Mouse (Mus musculus) hindbrain, embryonic 14.5 days (tissue): ENCODE measurements at regions not wholly inside any gene's neighbourhood (a gene's known extent, or its start where the extent isn't known, plus 50 kb on each side); places are given as distances from the start of the nearest gene placed in this dataset.

Experiments used
- ATAC-seq: fragments of 200-750 bp; cut with Nextera tagmentation; 2 replicates; pipeline ENCODE4 v1.8.0; 2017; ENCODE audit warnings: moderate number of reproducible peaks, mild to moderate bottlenecking, moderate TSS enrichment, moderate library complexity; ENCODE audit not compliant: low FRiP score
- DNase-seq: peaks from one replicate; pipeline ENCODE4 v3.0.0-alpha.2; 2015; ENCODE audit warnings: low spot score
- H3K27ac ChIP-seq: fragments of 300-500 bp; sonication (generic); 2 replicates; pipeline ENCODE4 v1.5.1; 2014; ENCODE audit warnings: mild to moderate bottlenecking, moderate library complexity
- H3K27me3 ChIP-seq: fragments of 300-500 bp; sonication (generic); 2 replicates; pipeline ENCODE4 v1.6.1; 2014; ENCODE audit warnings: mild to moderate bottlenecking, low read length, mixed read lengths; ENCODE audit not compliant: control insufficient read depth, insufficient read depth
- H3K36me3 ChIP-seq: fragments of 300-500 bp; sonication (generic); replicated peaks from 2 replicates; pipeline ENCODE4 v1.6.1; 2014; ENCODE audit not compliant: control insufficient read depth, insufficient read depth
- H3K4me1 ChIP-seq: fragments of 300-500 bp; sonication (generic); replicated peaks from 2 replicates; pipeline ENCODE4 v1.6.1; 2014; ENCODE audit warnings: antibody characterized with exemption, low read length, mixed read lengths; ENCODE audit not compliant: control insufficient read depth, insufficient read depth
- H3K4me2 ChIP-seq: fragments of 300-500 bp; sonication (generic); replicated peaks from 2 replicates; pipeline ENCODE4 v1.6.1; 2014; ENCODE audit warnings: mild to moderate bottlenecking, moderate library complexity
- H3K4me3 ChIP-seq: fragments of 300-500 bp; sonication (generic); replicated peaks from 2 replicates; pipeline ENCODE4 v1.5.1; 2014; ENCODE audit warnings: mild to moderate bottlenecking, low read length
- H3K9ac ChIP-seq: fragments of 300-500 bp; sonication (generic); 2 replicates; pipeline ENCODE4 v1.6.1; 2014
- H3K9me3 ChIP-seq: fragments of 300-500 bp; sonication (generic); 2 replicates; pipeline ENCODE4 v1.6.1; 2016; ENCODE audit warnings: low read length; ENCODE audit not compliant: control insufficient read depth
- WGBS: fragments of 180-500 bp; shearing (Covaris S2); extraction: QIAGEN DNeasy Blood & Tissue Kit; methylation state at CpG from one replicate; pipeline ENCODE4 v1.1.7; 2014; 5-methylcytosine and 5-hydroxymethylcytosine counted together

GRCm38 (mm10) chr11:48381489-48381888 lies 392.7 kb upstream of the Sgcd start:
- Histone ChIP-seq H3K36me3 (no peaks in the 10 kb centered on the region), H3K4me2 (no peak overlapping the region), H3K9me3 (no peaks in the 10 kb centered on the region), H3K4me3 (no peak overlapping the region), H3K9ac (no peak overlapping the region), H3K27ac (no peak overlapping the region), H3K4me1 (no peaks in the 10 kb centered on the region), H3K27me3 (no peaks in the 10 kb centered on the region)
- WGBS = 79% methylated on average over 4 of the region's 4 CpGs
- ATAC-seq (no peak), DNase-seq (no peak)

DNA sequence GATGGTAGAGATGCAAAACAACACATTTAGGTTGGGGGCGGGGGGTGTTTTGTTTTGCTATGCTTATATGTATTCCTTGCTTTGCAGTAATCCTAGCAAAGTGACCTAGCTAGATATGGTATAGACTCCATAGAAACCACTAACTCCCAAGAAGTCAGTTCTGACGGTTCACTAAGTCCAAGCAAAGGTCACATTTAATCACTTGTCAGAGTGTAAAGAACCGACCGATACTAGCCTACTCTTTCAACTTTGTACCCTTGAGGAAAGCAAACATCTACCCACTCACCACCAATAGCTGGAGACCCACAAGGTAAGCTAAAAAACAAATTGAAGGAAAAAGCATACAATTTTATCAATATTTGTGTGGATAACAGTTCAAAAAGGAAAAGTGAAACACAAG lies 389.3 kb upstream of the Sgcd start:
- Histone ChIP-seq H3K9me3 (no peaks in the 10 kb centered on the region), H3K4me3 (no peak overlapping the region), H3K9ac (no peak overlapping the region), H3K27me3 (no peaks in the 10 kb centered on the region), H3K27ac (no peak overlapping the region), H3K4me1 (no peaks in the 10 kb centered on the region), H3K4me2 (no peak overlapping the region), H3K36me3 (no peaks in the 10 kb centered on the region)
- no peak for ATAC-seq
- WGBS = 50% methylated on average over 4 of the region's 4 CpGs
- DNase-seq = no peak

DNA sequence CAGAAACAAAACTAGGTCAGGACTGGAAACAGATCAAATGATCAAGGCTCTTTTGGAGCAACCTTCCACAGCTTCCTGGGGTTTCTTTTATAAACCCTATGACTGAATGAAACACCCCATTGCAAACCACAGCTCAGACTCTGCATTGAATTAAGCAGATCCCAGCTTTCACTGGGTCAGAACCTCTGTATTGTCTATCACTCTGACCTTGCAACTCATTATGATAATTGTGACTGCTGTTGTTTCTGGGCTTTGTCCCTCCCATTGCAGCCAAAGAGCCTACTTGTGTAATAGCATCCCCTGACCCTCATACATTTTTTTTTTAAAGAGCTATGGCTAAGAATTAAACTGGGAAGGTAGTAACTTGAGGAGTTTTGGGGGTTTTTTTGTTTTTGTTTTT lies 388.5 kb upstream of the Sgcd start:
- DNase-seq (no peak), ATAC-seq (no peak)
- Histone ChIP-seq H3K4me1 (no peaks in the 10 kb centered on the region), H3K27me3 (no peaks in the 10 kb centered on the region), H3K27ac (no peak overlapping the region), H3K4me2 (no peak overlapping the region), H3K9ac (no peak overlapping the region), H3K36me3 (no peaks in the 10 kb centered on the region), H3K4me3 (no peak overlapping the region), H3K9me3 (no peaks in the 10 kb centered on the region)

GRCm38 (mm10) chr11:48351349-48352023 lies 362.7 kb upstream of the Sgcd start:
- Histone ChIP-seq H3K4me2 (no peak overlapping the region), H3K27ac (0 out of 2 replicates have a peak overlapping the region, but pooled peaks have one; percentile 34), H3K9me3 (no peaks in the 10 kb centered on the region), H3K36me3 (no peaks in the 10 kb centered on the region), H3K4me1 (no peaks in the 10 kb centered on the region), H3K4me3 (no peak overlapping the region), H3K9ac (no peak overlapping the region), H3K27me3 (no peaks in the 10 kb centered on the region)
- WGBS = 68% methylated on average over 4 of the region's 4 CpGs
- peak; percentile 26 for DNase-seq
- peak; percentile 34; the same call in 1 of the 2 replicates for ATAC-seq

DNA sequence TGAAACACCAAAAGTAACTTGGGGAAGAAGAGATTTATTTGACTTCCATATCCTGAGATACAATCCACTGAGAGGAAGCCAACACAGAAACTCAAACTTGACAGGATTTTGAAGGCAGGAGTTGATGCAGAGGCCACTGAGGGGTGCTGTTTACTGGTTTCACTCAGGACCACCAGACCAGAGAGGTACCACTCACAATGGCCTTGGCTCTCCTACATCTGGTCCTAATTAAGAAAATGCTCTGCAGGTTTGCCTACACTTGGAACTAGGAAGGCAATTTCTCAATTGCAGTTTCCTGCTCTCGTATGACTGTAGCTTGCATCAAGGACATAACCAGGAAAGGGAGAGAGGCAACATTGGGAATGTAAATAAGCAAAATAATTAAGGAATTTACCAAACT lies 325.7 kb upstream of the Sgcd start:
- Histone ChIP-seq H3K4me3 (no peak overlapping the region), H3K9me3 (no peaks in the 10 kb centered on the region), H3K36me3 (no peaks in the 10 kb centered on the region), H3K4me2 (no peak overlapping the region), H3K4me1 (no peaks in the 10 kb centered on the region), H3K27me3 (no peaks in the 10 kb centered on the region), H3K9ac (no peak overlapping the region), H3K27ac (no peak overlapping the region)
- 70% methylated on average over 1 of the region's 1 CpGs for WGBS
- ATAC-seq (no peak), DNase-seq (no peak)

- Histone ChIP-seq H3K27ac (no peak overlapping the region), H3K27me3 (no peaks in the 10 kb centered on the region), H3K9ac (no peak overlapping the region), H3K4me3 (no peak overlapping the region), H3K9me3 (no peaks in the 10 kb centered on the region), H3K4me1 (no peaks in the 10 kb centered on the region), H3K36me3 (no peaks in the 10 kb centered on the region), H3K4me2 (no peak overlapping the region)
- DNase-seq = no peak
- 76% methylated on average over 3 of the region's 3 CpGs for WGBS
- no peak for ATAC-seq
Measured at GRCm38 (mm10) chr11:48295370-48295769, 306.6 kb upstream of the Sgcd start.

DNA sequence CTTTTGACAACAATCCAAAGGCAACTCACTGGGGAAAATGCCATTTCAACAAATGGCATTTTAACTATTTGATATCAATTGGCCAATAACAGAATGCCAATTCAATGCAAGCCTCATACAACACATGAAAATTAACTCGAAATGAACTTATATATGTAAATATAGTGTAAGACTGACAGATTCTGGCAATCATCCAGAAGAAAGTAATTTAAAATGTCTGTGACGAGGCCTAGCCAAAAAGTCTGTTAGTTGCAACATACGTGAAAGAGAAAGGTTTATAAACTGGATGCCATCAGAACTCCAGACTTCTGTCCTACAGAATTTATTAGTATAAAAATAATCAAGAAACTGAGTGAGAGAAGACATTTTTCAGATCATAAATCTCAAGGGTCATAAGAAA lies 273.7 kb upstream of the Sgcd start:
- Histone ChIP-seq H3K9me3 (no peaks in the 10 kb centered on the region), H3K4me1 (no peaks in the 10 kb centered on the region), H3K4me3 (no peak overlapping the region), H3K4me2 (no peak overlapping the region), H3K36me3 (no peaks in the 10 kb centered on the region), H3K9ac (no peak overlapping the region), H3K27ac (no peak overlapping the region), H3K27me3 (no peaks in the 10 kb centered on the region)
- no peak for ATAC-seq
- 71% methylated on average over 3 of the region's 3 CpGs for WGBS
- no peak for DNase-seq

DNA sequence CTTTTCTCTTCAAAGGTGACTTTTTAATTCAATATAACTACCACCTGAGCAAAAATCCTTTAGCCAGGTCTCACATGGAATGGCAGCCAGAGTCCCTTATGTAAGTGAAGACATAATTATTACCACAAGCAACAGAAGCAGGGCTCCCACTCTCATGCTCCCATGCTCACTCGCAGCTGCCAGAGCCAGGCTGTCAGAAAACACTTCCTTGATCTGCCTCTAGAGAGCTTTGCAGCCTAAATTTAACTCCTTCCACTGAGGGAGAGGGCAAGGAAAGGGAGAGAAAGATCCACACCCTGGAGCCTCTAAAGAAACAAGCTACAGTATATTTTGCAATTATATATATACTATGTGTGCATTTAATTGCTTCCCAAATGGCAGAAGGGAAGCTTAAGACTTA lies 272.3 kb upstream of the Sgcd start:
- H3K9ac ChIP-seq = no peak overlapping the region
- H3K4me3 ChIP-seq = no peak overlapping the region
- DNase-seq (no peak), ATAC-seq (no peak)
- no peaks in the 10 kb centered on the region for H3K4me1 ChIP-seq
- no peak overlapping the region for H3K4me2 ChIP-seq
- H3K36me3 ChIP-seq = no peaks in the 10 kb centered on the region
- WGBS = 37% methylated on average over 1 of the region's 1 CpGs
- H3K9me3 ChIP-seq = no peaks in the 10 kb centered on the region
- H3K27me3 ChIP-seq = no peaks in the 10 kb centered on the region
- H3K27ac ChIP-seq = no peak overlapping the region

DNA sequence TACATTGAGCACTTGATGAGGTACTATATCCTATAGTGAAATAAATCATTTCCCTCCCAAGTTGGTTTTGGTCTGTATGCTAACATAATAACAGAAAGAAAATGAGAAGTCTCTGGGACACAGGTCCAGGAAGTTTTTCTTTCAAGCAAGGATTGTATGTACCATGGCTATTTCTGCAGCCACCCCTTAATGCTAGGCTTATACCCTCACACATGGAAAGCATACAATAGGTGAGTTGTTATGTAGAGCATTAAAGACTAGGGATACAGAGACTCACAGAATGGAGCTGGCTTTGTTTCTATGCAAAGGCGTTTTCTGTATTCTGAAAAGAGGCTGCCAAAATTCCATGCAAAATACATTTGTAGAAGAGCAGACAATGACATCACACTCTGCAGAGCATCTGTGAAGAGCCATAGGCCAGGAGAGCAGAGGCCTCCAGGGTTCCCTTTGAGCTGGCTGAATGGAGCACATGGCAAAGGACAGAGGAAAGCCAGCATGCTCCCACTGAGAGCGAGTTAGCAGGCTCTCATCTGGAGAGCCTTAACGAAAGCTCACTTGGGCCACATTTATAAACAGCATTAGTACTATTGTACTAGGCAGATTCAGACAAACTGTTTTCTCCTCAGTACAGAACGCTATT lies 262.0 kb upstream of the Sgcd start:
- H3K4me3 ChIP-seq = no peak overlapping the region
- WGBS = 34% methylated on average over 4 of the region's 4 CpGs

More for the DNA sequence above, 262.0 kb upstream of the Sgcd start:
- H3K4me2 ChIP-seq = no peak overlapping the region
- H3K4me1 ChIP-seq = peaks cover 6% of the 10 kb centered on the region; the same call in 1 of the 2 replicates
- DNase-seq = no peak
- H3K9me3 ChIP-seq = no peaks in the 10 kb centered on the region
- H3K27ac ChIP-seq = no peak overlapping the region
- no peaks in the 10 kb centered on the region for H3K27me3 ChIP-seq
- H3K36me3 ChIP-seq = no peaks in the 10 kb centered on the region
- ATAC-seq = peak; percentile 65
- no peak overlapping the region for H3K9ac ChIP-seq
